ENCODE assay signal across 9 mouse cellular contexts in the genomic region with DNA sequence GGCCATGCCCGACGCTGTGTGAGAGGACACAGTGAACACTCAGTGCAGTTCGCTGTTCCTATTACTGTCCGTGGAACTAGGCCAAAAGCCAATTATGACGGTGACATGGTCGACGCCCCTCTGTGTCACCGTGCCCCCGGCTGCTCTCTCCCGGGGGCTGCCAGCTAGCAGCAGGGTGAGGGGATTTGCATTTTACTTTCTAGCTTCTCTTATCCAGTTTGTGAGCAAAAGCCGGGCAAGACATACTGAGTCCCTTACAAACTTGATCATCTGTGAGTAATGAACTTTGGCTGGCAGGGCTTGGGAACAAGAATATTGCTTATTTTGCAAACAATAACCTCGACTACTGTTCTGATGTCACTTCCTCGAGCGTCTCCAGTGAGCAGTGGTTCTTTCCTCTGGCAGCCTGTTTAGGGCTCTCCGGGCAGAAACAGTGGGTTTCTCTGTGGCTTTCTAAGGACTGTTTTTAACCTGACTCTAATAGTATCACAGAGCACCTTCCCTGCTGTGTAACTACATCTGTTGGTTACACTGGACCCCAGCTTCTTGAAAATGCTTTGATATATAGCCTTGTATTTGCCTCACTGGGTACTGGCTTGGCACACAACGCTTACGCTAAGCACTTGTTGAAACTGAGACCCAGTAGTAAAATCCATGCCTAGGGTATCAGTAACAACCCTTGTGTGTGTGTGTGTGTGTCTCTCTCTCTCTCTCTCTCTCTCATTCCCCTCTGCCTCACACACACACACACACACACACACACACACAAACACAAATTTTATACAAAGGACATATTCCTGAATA.
DNase-seq lines count a peak whose midpoint lies in the region; ATAC-seq and TF ChIP-seq lines count a peak whose summit lies in the region.
"Had no signal": no experiment of that assay in that cellular context is flagged by ENCODE, and none has a peak within 500 bp of the region (broad histone marks: within the 10 kb centered on the region; RNA-seq: fewer than 3 reads in every experiment).

No protein-coding gene starts in this region.

- peaks cover 32% of the 10 kb centered on the region for H3K4me1 ChIP-seq in heart, postnatal 0 days (ENCODE audit: control insufficient read depth, insufficient read depth)
- H3K4me1 ChIP-seq: stomach, embryonic 15.5 days had no signal

- 29% methylated on average over 17 of the region's 17 CpGs for WGBS in heart, postnatal 0 days

- TF ChIP-seq CTCF in heart, postnatal 0 days (IDR thresholded peaks at IDR 0.05; ENCODE audit: low read depth), result no peak

- no peak for TF ChIP-seq EP300 in heart, postnatal 0 days (IDR thresholded peaks at IDR 0.05; ENCODE audit: low read depth)

- peak; percentile 87 for DNase-seq in Muller cell, postnatal 12 days (ENCODE audit: inconsistent ontology term)
- DNase-seq in adrenal gland, postnatal 10 days, result peak; percentile 49
- peak; percentile 46 for DNase-seq in heart, postnatal 0 days (ENCODE audit: low spot score)
- DNase-seq in lung, postnatal 10 days, result peak; percentile 78
- DNase-seq in spleen, postnatal 14 days (ENCODE audit: low spot score in 2 of 2), result no peak
- no peak for DNase-seq in spleen, adult 12 weeks (ENCODE audit: low spot score)
- DNase-seq in urinary bladder, postnatal 10 days (ENCODE audit: low spot score), result no peak

- no peaks in the 10 kb centered on the region for H3K27me3 ChIP-seq in heart, postnatal 0 days (ENCODE audit: control insufficient read depth, insufficient read depth, low read length)
- H3K27me3 ChIP-seq: stomach, embryonic 15.5 days had no signal

- H3K27ac ChIP-seq in heart, postnatal 0 days (ENCODE audit: low read depth), result peak overlapping the region; percentile 43; the same call in 1 of the 2 replicates
- H3K27ac ChIP-seq: stomach, embryonic 15.5 days had no signal

- H3K36me3 ChIP-seq in heart, postnatal 0 days (replicated peaks; ENCODE audit: control insufficient read depth, insufficient read depth, low read length), result no peaks in the 10 kb centered on the region
- H3K36me3 ChIP-seq: stomach, embryonic 15.5 days had no signal

- no peaks in the 10 kb centered on the region for H3K9me3 ChIP-seq in heart, postnatal 0 days (replicated peaks; ENCODE audit: control insufficient read depth, low read length)
- H3K9me3 ChIP-seq: stomach, embryonic 15.5 days had no signal

- H3K9ac ChIP-seq in heart, postnatal 0 days (replicated peaks; ENCODE audit: low read depth, low read length), result peak overlapping the region; percentile 8; the same call in 1 of the 2 replicates
- H3K9ac ChIP-seq: stomach, embryonic 15.5 days had no signal

- H3K4me2 ChIP-seq in heart, postnatal 0 days (ENCODE audit: low read depth, low read length), result peak overlapping the region; percentile 41
- H3K4me2 ChIP-seq: liver, embryonic 11.5 days; stomach, embryonic 15.5 days had no signal

- peak; percentile 75; the same call in 1 of the 2 replicates for ATAC-seq in heart, postnatal 0 days (ENCODE audit: insufficient read depth, low read depth)

- H3K4me3 ChIP-seq in heart, postnatal 0 days (ENCODE audit: low read depth, low read length), result peak overlapping the region; percentile 6; the same call in 1 of the 2 replicates
- H3K4me3 ChIP-seq: stomach, embryonic 15.5 days had no signal

Comparison
In these comparisons a context has a peak if more than half of its experiments do, and no peak if none do; other contexts are left out.
1. DNase-seq: peak in Muller cell, postnatal 12 days (single experiment), adrenal gland, postnatal 10 days (single experiment), heart, postnatal 0 days (single experiment) and lung, postnatal 10 days (single experiment); none in spleen, postnatal 14 days (0 of 2), spleen, adult 12 weeks (single experiment) and urinary bladder, postnatal 10 days (single experiment).